Mouse (Mus musculus) stomach, postnatal 0 days (tissue): ENCODE data around the gene Lcat.

Experiments used
- CTCF ChIP-seq: IDR thresholded peaks from 2 replicates; pipeline ENCODE4 v1.5.1; 2016; ENCODE audit warnings: antibody characterized with exemption, low read depth, mild to moderate bottlenecking, moderate library complexity
- EP300 ChIP-seq: optimal IDR thresholded peaks from 2 replicates; pipeline ENCODE3; 2016; ENCODE audit warnings: antibody characterized with exemption

GRCm38 (mm10) chr8:105893339-105893738 is 49.8 kb downstream of the Lcat start, which contains the start of gene Nrn1l:
- no peak for TF ChIP-seq CTCF
- no peak for TF ChIP-seq EP300
